Mouse (Mus musculus) embryo, embryonic 10 days (tissue): ENCODE results near the gene Olfr1105.

Experiments used
- DNase-seq: peaks from one replicate; pipeline ENCODE4 v3.0.0-alpha.2; 2015; ENCODE audit warnings: low spot score

Gene Olfr1105

DNA sequence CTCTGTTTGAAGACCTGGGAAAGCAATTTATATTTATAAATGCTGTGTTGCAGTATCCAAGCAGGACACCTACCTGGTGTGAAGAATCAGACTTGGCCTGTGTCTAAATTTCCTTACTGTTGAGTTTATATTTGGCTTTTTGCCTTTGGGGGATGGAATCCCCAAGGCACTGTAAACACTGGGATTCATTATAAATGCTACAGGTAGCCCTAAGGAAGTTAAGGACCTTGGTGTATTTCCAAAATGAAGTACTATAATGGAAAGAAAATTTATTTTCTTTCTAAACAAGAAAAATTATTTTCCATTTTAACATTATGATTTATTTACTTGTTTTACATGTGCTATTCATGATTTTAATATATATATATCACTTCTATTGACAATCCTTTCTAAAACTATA, at the start of gene Olfr1105:
Olfr1105 (minus strand) TSS at position 101 of the 400 bp plus-strand sequence.
- no peak for DNase-seq

- DNase-seq: no peak
These were observed 39.4 kb upstream of the Olfr1105 start, which contains the start of gene Olfr1107 for GRCm38 (mm10) chr2:87075717-87076116. Olfr1107 (minus strand) TSS chr2:87075817.

DNA sequence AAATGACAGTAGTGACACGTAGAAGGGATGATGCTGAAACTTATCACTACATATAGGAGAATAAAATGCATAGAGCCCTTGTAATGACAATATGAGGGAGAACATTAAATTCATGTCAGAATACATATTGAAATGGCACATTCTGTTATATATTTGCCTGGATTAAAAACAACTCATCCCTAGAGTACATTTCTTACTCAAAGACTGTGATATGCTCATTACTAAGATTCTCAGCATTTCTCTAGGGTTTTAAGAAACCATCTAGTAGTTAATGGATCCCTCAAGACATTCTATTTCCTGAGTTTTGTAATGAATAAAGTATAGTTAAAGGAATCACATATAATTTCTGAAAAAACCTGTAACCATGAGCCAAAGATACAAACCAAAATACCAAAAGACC, 15.8 kb upstream of the Olfr1105 start, which contains the start of gene Olfr1106:
Olfr1106 (minus strand) TSS at position 101 of the 400 bp plus-strand sequence.
- DNase-seq: no peak

GRCm38 (mm10) chr2:87026980-87027379, 9.4 kb downstream of the Olfr1105 start, which contains the start of gene Olfr1104:
Olfr1104 (minus strand) TSS chr2:87027080.
- no peak for DNase-seq

DNA sequence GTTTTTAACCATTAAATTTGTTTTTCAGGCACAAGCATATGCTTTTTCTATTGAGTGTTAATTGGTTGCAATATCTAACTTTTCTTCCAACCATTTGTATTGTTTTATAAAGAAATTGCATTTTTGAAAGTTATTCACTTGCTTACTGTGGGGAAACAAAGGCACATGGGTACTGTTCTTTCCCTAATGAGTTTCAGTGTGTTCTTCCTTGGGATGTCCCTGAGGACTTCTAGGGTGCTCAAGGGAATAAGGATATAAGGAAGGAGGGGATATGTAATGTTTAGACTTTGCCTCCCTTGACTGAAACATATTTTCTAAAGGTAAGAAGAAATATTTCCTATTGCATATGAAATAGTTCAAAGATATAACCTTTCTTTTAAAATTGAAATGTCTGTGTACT, 38.2 kb downstream of the Olfr1105 start, which contains the start of gene Olfr1102:
Olfr1102 (plus strand) TSS at position 301 of the 400 bp plus-strand sequence.
- no peak for DNase-seq

GRCm38 (mm10) chr2:86991121-86991520, 45.2 kb downstream of the Olfr1105 start, which contains the start of gene Olfr1101:
Olfr1101 (minus strand) TSS chr2:86991221.
- no peak for DNase-seq
